Mouse (Mus musculus): ENCODE measurements at regions not wholly inside any gene's neighbourhood (a gene's known extent, or its start where the extent isn't known, plus 50 kb on each side); places are given as distances from the start of the nearest gene placed in this dataset.

DNA sequence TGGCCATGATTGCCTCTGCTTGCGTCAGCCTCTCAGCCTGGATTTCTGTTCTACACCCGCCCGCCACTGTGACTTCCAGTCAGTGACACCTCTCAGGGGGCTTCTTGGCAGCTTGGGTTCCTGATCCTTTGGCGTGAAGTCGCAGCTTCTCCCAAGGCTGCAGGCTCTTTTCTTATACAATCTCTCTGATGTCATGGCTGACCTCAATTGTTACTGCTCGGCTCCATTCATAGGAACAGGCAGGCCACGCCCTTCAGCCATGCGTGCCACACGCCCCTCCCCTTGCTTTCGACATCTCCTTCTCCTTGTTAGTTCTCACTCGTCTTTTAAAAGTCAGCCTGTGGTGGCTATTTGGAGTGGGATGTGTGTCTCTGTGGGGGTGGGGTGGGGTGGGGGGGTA lies 97.1 kb upstream of the Lemd2 start:
- 60% methylated on average over 11 of the region's 11 CpGs for WGBS

GRCm38 (mm10) chr17:27299297-27299696 lies 95.0 kb upstream of the Lemd2 start:
- DNase-seq (ENCODE audit: low spot score) (no peak), ATAC-seq (ENCODE audit: low read depth) (no peak)
- 80% methylated on average over 4 of the region's 4 CpGs for WGBS
- Histone ChIP-seq H3K9ac (ENCODE audit: low read depth, low read length) (no peak overlapping the region), H3K4me1 (ENCODE audit: control insufficient read depth, insufficient read depth, low read length) (no peaks in the 10 kb centered on the region), H3K27ac (replicated peaks; ENCODE audit: low read depth, low read length) (no peak overlapping the region), H3K36me3 (ENCODE audit: control insufficient read depth, insufficient read depth, low read length) (no peaks in the 10 kb centered on the region), H3K4me2 (ENCODE audit: low read depth, low read length) (no peak overlapping the region), H3K4me3 (ENCODE audit: low read depth, low read length) (no peak overlapping the region), H3K9me3 (ENCODE audit: control insufficient read depth, low read length) (no peaks in the 10 kb centered on the region), H3K27me3 (replicated peaks; ENCODE audit: control insufficient read depth, insufficient read depth, low read length) (no peaks in the 10 kb centered on the region)

More for the DNA sequence above, 97.1 kb upstream of the Lemd2 start:
- H3K27ac ChIP-seq (replicated peaks; ENCODE audit: low read depth, low read length), result no peak overlapping the region
- ATAC-seq (ENCODE audit: low read depth) (no peak), DNase-seq (ENCODE audit: low spot score) (no peak)
- no peak overlapping the region for H3K4me3 ChIP-seq (ENCODE audit: low read depth, low read length)
- no peak overlapping the region for H3K4me2 ChIP-seq (ENCODE audit: low read depth, low read length)
- no peaks in the 10 kb centered on the region for H3K27me3 ChIP-seq (replicated peaks; ENCODE audit: control insufficient read depth, insufficient read depth, low read length)
- no peaks in the 10 kb centered on the region for H3K4me1 ChIP-seq (ENCODE audit: control insufficient read depth, insufficient read depth, low read length)
- no peak overlapping the region for H3K9ac ChIP-seq (ENCODE audit: low read depth, low read length)
- no peaks in the 10 kb centered on the region for H3K36me3 ChIP-seq (ENCODE audit: control insufficient read depth, insufficient read depth, low read length)
- H3K9me3 ChIP-seq (ENCODE audit: control insufficient read depth, low read length), result no peaks in the 10 kb centered on the region

- Histone ChIP-seq H3K27me3 (replicated peaks; ENCODE audit: control insufficient read depth, insufficient read depth, low read length) (no peaks in the 10 kb centered on the region), H3K9me3 (ENCODE audit: control insufficient read depth, low read length) (no peaks in the 10 kb centered on the region), H3K9ac (ENCODE audit: low read depth, low read length) (no peak overlapping the region), H3K4me2 (ENCODE audit: low read depth, low read length) (no peak overlapping the region), H3K4me3 (ENCODE audit: low read depth, low read length) (no peak overlapping the region), H3K36me3 (ENCODE audit: control insufficient read depth, insufficient read depth, low read length) (no peaks in the 10 kb centered on the region), H3K4me1 (ENCODE audit: control insufficient read depth, insufficient read depth, low read length) (no peaks in the 10 kb centered on the region), H3K27ac (replicated peaks; ENCODE audit: low read depth, low read length) (no peak overlapping the region)
- ATAC-seq (ENCODE audit: low read depth), result no peak
- 73% methylated on average over 10 of the region's 10 CpGs for WGBS
- no peak for DNase-seq (ENCODE audit: low spot score)
These were observed 94.1 kb upstream of the Lemd2 start for GRCm38 (mm10) chr17:27298351-27298750.

- H3K4me2 ChIP-seq (ENCODE audit: low read depth, low read length), result no peak overlapping the region
- DNase-seq (ENCODE audit: low spot score) (no peak), ATAC-seq (ENCODE audit: low read depth) (no peak)
- no peaks in the 10 kb centered on the region for H3K9me3 ChIP-seq (ENCODE audit: control insufficient read depth, low read length)
- H3K9ac ChIP-seq (ENCODE audit: low read depth, low read length), result no peak overlapping the region
- H3K27ac ChIP-seq (replicated peaks; ENCODE audit: low read depth, low read length), result no peak overlapping the region
- H3K4me1 ChIP-seq (ENCODE audit: control insufficient read depth, insufficient read depth, low read length), result no peaks in the 10 kb centered on the region
- H3K27me3 ChIP-seq (replicated peaks; ENCODE audit: control insufficient read depth, insufficient read depth, low read length), result no peaks in the 10 kb centered on the region
- H3K4me3 ChIP-seq (ENCODE audit: low read depth, low read length), result no peak overlapping the region
- H3K36me3 ChIP-seq (ENCODE audit: control insufficient read depth, insufficient read depth, low read length), result no peaks in the 10 kb centered on the region
- 82% methylated on average over 5 of the region's 5 CpGs for WGBS
These were observed 91.9 kb upstream of the Lemd2 start for GRCm38 (mm10) chr17:27296156-27296555.

GRCm38 (mm10) chr17:27294208-27294604 lies 89.9 kb upstream of the Lemd2 start:
- no peak overlapping the region for H3K9ac ChIP-seq (ENCODE audit: low read depth, low read length)
- H3K4me2 ChIP-seq (ENCODE audit: low read depth, low read length), result no peak overlapping the region
- no peaks in the 10 kb centered on the region for H3K36me3 ChIP-seq (ENCODE audit: control insufficient read depth, insufficient read depth, low read length)
- ATAC-seq (ENCODE audit: low read depth), result no peak
- 54% methylated on average over 5 of the region's 5 CpGs for WGBS
- H3K27ac ChIP-seq (replicated peaks; ENCODE audit: low read depth, low read length), result no peak overlapping the region
- no peak for DNase-seq (ENCODE audit: low spot score)
- H3K27me3 ChIP-seq (replicated peaks; ENCODE audit: control insufficient read depth, insufficient read depth, low read length), result no peaks in the 10 kb centered on the region
- peaks cover 5% of the 10 kb centered on the region; the same call in 1 of the 2 replicates for H3K9me3 ChIP-seq (ENCODE audit: control insufficient read depth, low read length)
- no peaks in the 10 kb centered on the region for H3K4me1 ChIP-seq (ENCODE audit: control insufficient read depth, insufficient read depth, low read length)
- H3K4me3 ChIP-seq (ENCODE audit: low read depth, low read length), result no peak overlapping the region

DNA sequence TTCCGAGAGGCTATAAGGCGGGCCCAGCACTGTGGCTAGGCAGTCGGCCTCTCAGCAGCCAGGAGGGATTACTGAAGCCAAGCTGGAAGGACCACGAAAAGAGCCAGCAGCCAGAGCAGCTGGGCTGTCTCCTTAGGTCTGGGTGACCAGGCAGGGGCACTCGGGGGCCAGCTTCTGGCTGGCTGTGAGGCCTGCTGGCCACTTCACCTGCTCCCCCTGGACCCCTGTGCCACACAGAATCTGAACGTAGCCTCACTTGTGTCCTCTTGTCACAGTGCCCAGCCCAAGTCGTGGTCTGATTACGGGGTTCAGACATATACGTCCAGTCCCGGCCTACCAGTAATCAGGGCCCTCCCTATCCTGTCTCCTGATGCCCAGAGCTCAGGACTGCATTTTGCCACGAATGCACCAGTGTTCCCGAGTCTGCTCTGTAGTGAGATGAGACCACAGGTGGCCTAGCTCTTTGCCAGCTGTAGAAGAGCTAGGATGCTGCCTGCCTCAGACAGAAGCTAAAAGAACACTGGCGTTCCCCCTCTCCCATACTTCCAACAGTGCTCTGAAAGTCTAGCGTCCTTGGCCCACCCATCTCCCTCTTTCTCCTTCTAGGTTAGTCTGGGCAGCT lies 89.4 kb upstream of the Lemd2 start:
- ATAC-seq (ENCODE audit: low read depth), result no peak
- no peaks in the 10 kb centered on the region for H3K36me3 ChIP-seq (ENCODE audit: control insufficient read depth, insufficient read depth, low read length)
- H3K4me3 ChIP-seq (ENCODE audit: low read depth, low read length), result no peak overlapping the region
- H3K27ac ChIP-seq (replicated peaks; ENCODE audit: low read depth, low read length), result no peak overlapping the region
- no peaks in the 10 kb centered on the region for H3K27me3 ChIP-seq (replicated peaks; ENCODE audit: control insufficient read depth, insufficient read depth, low read length)
- DNase-seq (ENCODE audit: low spot score), result no peak
- no peak overlapping the region for H3K4me2 ChIP-seq (ENCODE audit: low read depth, low read length)
- WGBS, result 79% methylated on average over 13 of the region's 14 CpGs
- no peak overlapping the region for H3K9ac ChIP-seq (ENCODE audit: low read depth, low read length)
- H3K9me3 ChIP-seq (ENCODE audit: control insufficient read depth, low read length), result peaks cover 5% of the 10 kb centered on the region; the same call in 1 of the 2 replicates
- H3K4me1 ChIP-seq (ENCODE audit: control insufficient read depth, insufficient read depth, low read length), result no peaks in the 10 kb centered on the region

DNA sequence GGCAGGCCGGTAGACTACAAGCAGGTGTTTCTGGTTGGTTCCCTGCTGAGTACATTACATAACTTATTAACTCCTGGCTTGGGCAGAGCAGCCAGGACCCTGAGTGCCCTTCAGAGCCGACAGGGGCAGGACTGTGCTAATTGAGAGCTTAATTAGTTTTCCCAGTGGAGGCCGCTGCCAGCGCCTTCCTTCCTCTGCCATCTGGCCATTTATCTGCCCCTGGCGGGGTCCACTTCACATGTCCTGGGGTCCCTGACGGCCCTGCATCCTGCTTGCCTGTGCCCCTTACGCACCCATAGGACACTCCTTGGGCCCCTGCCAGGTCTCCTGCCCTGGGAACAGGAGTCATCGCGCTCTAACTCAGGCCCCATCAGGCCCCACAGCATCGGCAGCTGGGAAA lies 87.4 kb upstream of the Lemd2 start:
- no peak overlapping the region for H3K9ac ChIP-seq (ENCODE audit: low read depth, low read length)
- H3K4me2 ChIP-seq (ENCODE audit: low read depth, low read length), result no peak overlapping the region
- H3K27ac ChIP-seq (replicated peaks; ENCODE audit: low read depth, low read length), result no peak overlapping the region
- H3K4me3 ChIP-seq (ENCODE audit: low read depth, low read length), result no peak overlapping the region
- no peaks in the 10 kb centered on the region for H3K27me3 ChIP-seq (replicated peaks; ENCODE audit: control insufficient read depth, insufficient read depth, low read length)
- H3K4me1 ChIP-seq (ENCODE audit: control insufficient read depth, insufficient read depth, low read length), result no peaks in the 10 kb centered on the region
- no peaks in the 10 kb centered on the region for H3K36me3 ChIP-seq (ENCODE audit: control insufficient read depth, insufficient read depth, low read length)
- DNase-seq (ENCODE audit: low spot score) (no peak), ATAC-seq (ENCODE audit: low read depth) (no peak)
- H3K9me3 ChIP-seq (ENCODE audit: control insufficient read depth, low read length), result peaks cover 5% of the 10 kb centered on the region; the same call in 1 of the 2 replicates
- WGBS, result 90% methylated on average over 10 of the region's 10 CpGs

- peaks cover 5% of the 10 kb centered on the region; the same call in 1 of the 2 replicates for H3K9me3 ChIP-seq (ENCODE audit: control insufficient read depth, low read length)
- H3K4me1 ChIP-seq (ENCODE audit: control insufficient read depth, insufficient read depth, low read length), result no peaks in the 10 kb centered on the region
- no peak overlapping the region for H3K4me3 ChIP-seq (ENCODE audit: low read depth, low read length)
- H3K27ac ChIP-seq (replicated peaks; ENCODE audit: low read depth, low read length), result no peak overlapping the region
- no peak for ATAC-seq (ENCODE audit: low read depth)
- H3K27me3 ChIP-seq (replicated peaks; ENCODE audit: control insufficient read depth, insufficient read depth, low read length), result no peaks in the 10 kb centered on the region
- no peak overlapping the region for H3K9ac ChIP-seq (ENCODE audit: low read depth, low read length)
- DNase-seq (ENCODE audit: low spot score), result no peak
- H3K36me3 ChIP-seq (ENCODE audit: control insufficient read depth, insufficient read depth, low read length), result no peaks in the 10 kb centered on the region
- WGBS, result 94% methylated on average over 14 of the region's 14 CpGs
- no peak overlapping the region for H3K4me2 ChIP-seq (ENCODE audit: low read depth, low read length)
These were observed 86.9 kb upstream of the Lemd2 start for GRCm38 (mm10) chr17:27291176-27291575.

GRCm38 (mm10) chr17:27290311-27290710 lies 86.0 kb upstream of the Lemd2 start:
- no peaks in the 10 kb centered on the region for H3K4me1 ChIP-seq (ENCODE audit: control insufficient read depth, insufficient read depth, low read length)
- no peaks in the 10 kb centered on the region for H3K27me3 ChIP-seq (replicated peaks; ENCODE audit: control insufficient read depth, insufficient read depth, low read length)
- 97% methylated on average over 16 of the region's 16 CpGs for WGBS
- H3K4me2 ChIP-seq (ENCODE audit: low read depth, low read length), result no peak overlapping the region
- DNase-seq (ENCODE audit: low spot score) (no peak), ATAC-seq (ENCODE audit: low read depth) (no peak)
- H3K4me3 ChIP-seq (ENCODE audit: low read depth, low read length), result no peak overlapping the region
- H3K27ac ChIP-seq (replicated peaks; ENCODE audit: low read depth, low read length), result no peak overlapping the region
- H3K9ac ChIP-seq (ENCODE audit: low read depth, low read length), result no peak overlapping the region
- H3K36me3 ChIP-seq (ENCODE audit: control insufficient read depth, insufficient read depth, low read length), result no peaks in the 10 kb centered on the region
- H3K9me3 ChIP-seq (ENCODE audit: control insufficient read depth, low read length), result peaks cover 5% of the 10 kb centered on the region; the same call in 1 of the 2 replicates

All from embryonic facial prominence, embryonic 14.5 days (tissue).